Mouse (Mus musculus): Measurements from ENCODE around the gene Ascl2. TPM values are rescaled to one million over a fixed set of nuclear protein-coding genes. Genes with fewer than 3 reads are reported as not detected.

Gene Ascl2
- polyA plus RNA-seq, 1 experiment from 2014 or later = 0.61 TPM

DNA sequence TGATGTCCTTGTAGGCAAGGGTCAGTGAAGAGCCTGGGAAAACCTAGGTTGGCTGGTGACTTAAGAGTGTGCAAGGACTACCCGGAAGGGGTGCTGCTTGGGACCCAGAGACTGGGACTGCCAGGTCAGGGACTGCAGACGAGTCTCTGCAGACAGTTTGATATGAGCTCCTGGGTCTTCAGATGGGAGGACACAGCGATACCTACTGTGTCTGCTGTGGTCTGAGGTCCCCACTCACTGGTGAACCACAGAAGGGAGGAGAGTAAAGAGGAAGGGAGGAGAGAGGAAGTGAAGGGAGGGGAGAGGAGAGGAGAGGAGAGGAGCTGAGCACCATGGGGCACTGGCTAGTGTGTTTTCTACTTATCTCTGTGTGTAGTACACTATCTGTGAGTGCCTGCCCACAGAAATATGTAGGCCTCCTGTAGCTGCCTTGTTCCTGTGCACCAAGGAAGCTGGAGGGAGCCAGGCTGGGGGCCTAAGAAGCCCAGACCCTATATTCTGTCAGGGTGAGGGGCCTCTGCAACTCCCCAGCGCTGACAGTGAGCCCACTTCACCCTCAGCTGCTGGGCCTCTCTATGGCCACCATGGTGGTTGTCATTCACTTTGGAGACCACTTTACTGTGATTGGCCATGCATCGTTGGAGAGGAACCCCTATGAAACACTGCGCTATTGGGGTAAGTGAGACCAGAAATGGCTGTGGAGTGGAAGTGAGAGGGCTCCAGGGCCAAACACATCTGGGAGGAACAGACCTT, 36.5 kb upstream of the Ascl2 start:
- no peaks in the 10 kb centered on the region for H3K9me3 ChIP-seq (ENCODE audit: control insufficient read depth, low read length)
- no peak overlapping the region for H3K4me3 ChIP-seq (replicated peaks; ENCODE audit: low read depth, low read length)
- no peaks in the 10 kb centered on the region for H3K36me3 ChIP-seq (ENCODE audit: control insufficient read depth, insufficient read depth, low read length)
- H3K27me3 ChIP-seq (ENCODE audit: control insufficient read depth, insufficient read depth, low read length) = no peaks in the 10 kb centered on the region
- no peak overlapping the region for H3K27ac ChIP-seq (replicated peaks; ENCODE audit: low read depth, low read length)
- no peak overlapping the region for H3K9ac ChIP-seq (replicated peaks; ENCODE audit: low read length)
- no peak for ATAC-seq (ENCODE audit: low FRiP score, low TSS enrichment)
- H3K4me2 ChIP-seq (ENCODE audit: low read length) = no peak overlapping the region
- WGBS = 83% methylated on average over 6 of the region's 6 CpGs
- 0 out of 2 replicates have a peak, but pooled peaks cover 4% of the 10 kb centered on the region for H3K4me1 ChIP-seq (ENCODE audit: control insufficient read depth, insufficient read depth, low read length)
- no peak for DNase-seq

DNA sequence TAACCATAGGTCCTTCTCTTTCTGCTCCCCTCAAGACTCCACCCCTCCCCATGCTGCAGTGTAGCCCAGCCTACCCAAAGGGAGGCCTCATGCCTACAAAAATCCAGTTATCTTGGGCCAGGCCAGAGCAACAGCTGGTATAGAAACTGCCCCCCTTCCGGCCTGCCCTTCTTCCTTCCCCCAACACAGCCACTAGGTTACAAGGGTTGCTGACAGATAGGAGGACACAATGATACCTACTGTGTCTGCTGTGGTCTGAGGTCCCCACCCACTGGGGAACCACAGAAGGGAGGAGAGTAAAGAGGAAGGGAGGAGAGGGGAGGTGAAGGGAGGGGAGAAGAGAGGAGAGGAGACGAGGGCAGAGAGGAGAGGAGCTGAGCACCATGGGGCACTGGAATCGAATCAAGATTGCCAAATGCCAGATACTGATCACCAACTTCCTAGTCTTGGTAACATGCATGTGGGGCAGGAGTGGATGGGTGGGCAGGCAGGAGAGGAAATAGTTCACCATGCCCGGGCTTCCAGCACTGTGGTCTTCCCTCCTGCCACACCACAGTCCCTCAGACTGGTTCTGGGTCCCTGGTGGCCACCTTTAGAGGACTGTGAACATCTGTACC, 35.8 kb upstream of the Ascl2 start, which contains the start of gene Tspan32:
Gene Tspan32, plus strand, starts transcription at position 320 of the 617 bp plus-strand sequence.
- H3K4me1 ChIP-seq (ENCODE audit: control insufficient read depth, insufficient read depth, low read length) = 0 out of 2 replicates have a peak, but pooled peaks cover 4% of the 10 kb centered on the region
- ATAC-seq (ENCODE audit: low FRiP score, low TSS enrichment) (no peak), DNase-seq (no peak)
- H3K4me2 ChIP-seq (ENCODE audit: low read length) = no peak within 1 kb of the TSS
- H3K27me3 ChIP-seq (ENCODE audit: control insufficient read depth, insufficient read depth, low read length) = no peaks in the 10 kb centered on the region
- no peaks in the 10 kb centered on the region for H3K9me3 ChIP-seq (ENCODE audit: control insufficient read depth, low read length)
- H3K9ac ChIP-seq (replicated peaks; ENCODE audit: low read length) = no peak within 1 kb of the TSS
- H3K36me3 ChIP-seq (ENCODE audit: control insufficient read depth, insufficient read depth, low read length) = no peaks in the 10 kb centered on the region
- no peak within 1 kb of the TSS for H3K27ac ChIP-seq (replicated peaks; ENCODE audit: low read depth, low read length)
- 82% methylated on average over 4 of the region's 4 CpGs for WGBS
- H3K4me3 ChIP-seq (replicated peaks; ENCODE audit: low read depth, low read length) = no peak within 1 kb of the TSS

DNA sequence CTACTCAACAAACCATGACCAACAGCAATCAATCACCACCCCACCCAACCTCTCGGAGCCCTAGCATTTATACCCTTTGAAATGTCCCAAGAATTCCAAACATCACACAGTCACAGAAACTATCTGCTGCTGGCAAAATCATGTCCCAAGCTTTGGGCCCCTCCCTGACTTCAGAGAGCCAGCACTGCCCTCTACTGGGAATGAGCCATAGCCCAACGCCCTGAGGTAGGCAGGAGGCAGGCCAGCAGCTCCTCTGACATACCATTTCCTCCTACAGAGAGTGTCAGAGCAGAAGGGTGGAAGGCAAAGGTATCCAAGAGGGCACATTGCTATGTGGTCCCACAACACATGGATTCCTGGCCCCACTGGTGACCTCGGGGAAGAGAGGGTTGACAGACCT, 33.6 kb upstream of the Ascl2 start:
- ATAC-seq (ENCODE audit: low FRiP score, low TSS enrichment) (no peak), DNase-seq (no peak)
- no peaks in the 10 kb centered on the region for H3K27me3 ChIP-seq (ENCODE audit: control insufficient read depth, insufficient read depth, low read length)
- H3K4me2 ChIP-seq (ENCODE audit: low read length) = no peak overlapping the region
- no peaks in the 10 kb centered on the region for H3K36me3 ChIP-seq (ENCODE audit: control insufficient read depth, insufficient read depth, low read length)
- H3K4me1 ChIP-seq (ENCODE audit: control insufficient read depth, insufficient read depth, low read length) = no peaks in the 10 kb centered on the region
- H3K27ac ChIP-seq (replicated peaks; ENCODE audit: low read depth, low read length) = no peak overlapping the region
- 44% methylated on average over 3 of the region's 3 CpGs for WGBS
- no peak overlapping the region for H3K4me3 ChIP-seq (replicated peaks; ENCODE audit: low read depth, low read length)
- no peak overlapping the region for H3K9ac ChIP-seq (replicated peaks; ENCODE audit: low read length)
- H3K9me3 ChIP-seq (ENCODE audit: control insufficient read depth, low read length) = no peaks in the 10 kb centered on the region

DNA sequence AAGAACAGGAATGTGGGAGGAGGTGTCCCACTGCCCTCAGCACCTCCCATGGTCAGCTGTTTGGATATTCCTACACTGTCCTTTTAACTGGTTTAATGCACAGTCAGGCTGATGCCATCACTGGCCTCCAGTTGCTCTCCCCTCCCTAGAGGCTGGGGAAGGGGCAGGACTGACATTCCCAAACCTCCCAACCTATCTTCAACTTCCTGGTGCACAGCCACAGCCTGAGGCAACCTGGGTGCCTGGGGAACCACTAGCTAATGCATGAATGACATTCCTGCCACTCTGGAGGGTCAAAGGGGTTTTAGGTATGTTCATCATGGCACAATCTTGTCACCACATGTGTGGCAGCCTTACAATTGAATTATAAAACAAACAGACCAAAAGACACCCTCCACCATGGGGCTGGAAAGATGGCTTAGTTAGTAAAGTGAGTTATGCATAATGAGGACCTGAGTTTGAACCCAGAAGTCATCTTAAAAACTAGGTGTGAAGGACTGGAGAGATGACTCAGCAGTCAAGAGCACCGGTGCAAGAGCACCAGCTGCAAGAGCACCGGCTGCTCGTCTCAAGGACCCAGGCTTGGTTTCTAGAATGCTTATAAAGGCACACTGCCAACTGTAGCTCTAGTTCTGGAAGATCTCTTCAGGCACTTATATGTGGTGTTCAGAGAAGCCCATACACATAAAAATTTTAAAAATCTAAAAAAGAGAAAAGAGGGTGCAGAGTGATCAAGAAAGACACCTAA, 28.5 kb upstream of the Ascl2 start:
- Histone ChIP-seq H3K9ac (replicated peaks; ENCODE audit: low read length) (no peak overlapping the region), H3K4me1 (ENCODE audit: control insufficient read depth, insufficient read depth, low read length) (no peaks in the 10 kb centered on the region), H3K36me3 (ENCODE audit: control insufficient read depth, insufficient read depth, low read length) (no peaks in the 10 kb centered on the region), H3K9me3 (ENCODE audit: control insufficient read depth, low read length) (no peaks in the 10 kb centered on the region), H3K27me3 (ENCODE audit: control insufficient read depth, insufficient read depth, low read length) (no peaks in the 10 kb centered on the region), H3K4me3 (replicated peaks; ENCODE audit: low read depth, low read length) (no peak overlapping the region), H3K27ac (replicated peaks; ENCODE audit: low read depth, low read length) (no peak overlapping the region), H3K4me2 (ENCODE audit: low read length) (no peak overlapping the region)
- DNase-seq (no peak), ATAC-seq (ENCODE audit: low FRiP score, low TSS enrichment) (no peak)
- WGBS = 90% methylated on average over 3 of the region's 3 CpGs

DNA sequence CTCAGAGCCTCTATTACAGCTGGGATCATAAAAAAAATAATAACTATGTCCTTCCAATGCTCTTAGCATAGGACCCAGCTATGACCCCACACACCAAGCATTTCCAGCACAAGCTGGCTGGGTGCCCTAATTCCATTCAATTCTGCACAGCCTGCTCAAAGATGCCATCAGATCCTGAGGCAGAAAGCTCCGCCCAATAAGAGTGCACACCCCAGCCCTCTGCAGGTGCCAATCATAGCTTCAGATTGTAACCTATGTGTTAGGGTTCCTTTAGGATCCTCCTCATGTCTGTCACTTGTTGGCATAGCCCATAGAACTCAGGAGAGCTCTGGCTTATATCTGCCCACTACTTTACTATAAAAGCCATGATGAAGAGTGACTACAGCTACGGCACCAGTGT, 27.9 kb upstream of the Ascl2 start:
- Histone ChIP-seq H3K4me2 (ENCODE audit: low read length) (no peak overlapping the region), H3K4me3 (replicated peaks; ENCODE audit: low read depth, low read length) (no peak overlapping the region), H3K9me3 (ENCODE audit: control insufficient read depth, low read length) (no peaks in the 10 kb centered on the region), H3K36me3 (ENCODE audit: control insufficient read depth, insufficient read depth, low read length) (no peaks in the 10 kb centered on the region), H3K4me1 (ENCODE audit: control insufficient read depth, insufficient read depth, low read length) (no peaks in the 10 kb centered on the region), H3K9ac (replicated peaks; ENCODE audit: low read length) (no peak overlapping the region), H3K27me3 (ENCODE audit: control insufficient read depth, insufficient read depth, low read length) (no peaks in the 10 kb centered on the region), H3K27ac (replicated peaks; ENCODE audit: low read depth, low read length) (no peak overlapping the region)
- WGBS = 80% methylated on average over 2 of the region's 2 CpGs
- ATAC-seq (ENCODE audit: low FRiP score, low TSS enrichment) (no peak), DNase-seq (no peak)

DNA sequence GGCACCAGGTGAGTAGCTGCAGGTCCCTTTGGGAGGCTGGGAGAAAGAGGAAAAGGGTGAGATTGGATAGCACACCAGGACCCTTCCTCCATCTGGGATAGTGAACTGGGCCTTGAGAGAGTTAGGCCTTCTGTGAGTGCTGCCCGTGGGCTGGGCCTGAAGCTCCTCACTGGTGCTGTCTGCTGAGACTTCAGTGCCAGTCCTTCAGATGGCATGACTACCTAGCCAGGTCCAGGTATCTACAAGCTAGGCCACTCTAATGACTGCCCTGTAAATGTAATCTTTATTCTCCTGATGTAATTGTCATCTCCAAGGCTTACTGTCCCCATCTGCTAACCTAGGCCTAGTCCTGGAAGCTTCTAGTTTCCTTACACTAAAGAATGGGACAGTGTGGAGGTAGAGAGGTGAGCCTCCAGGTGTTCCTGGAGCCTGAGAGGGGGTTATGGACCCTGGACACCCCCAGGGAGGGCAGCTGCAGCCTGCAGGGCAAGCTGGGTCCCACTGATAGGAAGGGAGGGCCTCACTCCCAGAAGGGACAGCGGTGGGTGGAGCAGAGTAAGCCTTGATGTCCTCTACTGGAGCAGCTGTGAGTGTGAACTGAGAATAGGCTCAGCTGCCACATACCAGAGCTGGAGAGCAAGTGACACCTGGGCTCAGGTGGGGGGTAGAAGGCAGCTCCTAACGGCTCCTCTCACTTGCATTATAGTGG, 26.7 kb upstream of the Ascl2 start:
- Histone ChIP-seq H3K36me3 (ENCODE audit: control insufficient read depth, insufficient read depth, low read length) (no peaks in the 10 kb centered on the region), H3K9me3 (ENCODE audit: control insufficient read depth, low read length) (no peaks in the 10 kb centered on the region), H3K27ac (replicated peaks; ENCODE audit: low read depth, low read length) (no peak overlapping the region), H3K27me3 (ENCODE audit: control insufficient read depth, insufficient read depth, low read length) (no peaks in the 10 kb centered on the region), H3K4me1 (ENCODE audit: control insufficient read depth, insufficient read depth, low read length) (no peaks in the 10 kb centered on the region), H3K9ac (replicated peaks; ENCODE audit: low read length) (no peak overlapping the region), H3K4me2 (ENCODE audit: low read length) (no peak overlapping the region), H3K4me3 (replicated peaks; ENCODE audit: low read depth, low read length) (no peak overlapping the region)
- WGBS = 74% methylated on average over 3 of the region's 3 CpGs
- ATAC-seq (ENCODE audit: low FRiP score, low TSS enrichment) (no peak), DNase-seq (no peak)

DNA sequence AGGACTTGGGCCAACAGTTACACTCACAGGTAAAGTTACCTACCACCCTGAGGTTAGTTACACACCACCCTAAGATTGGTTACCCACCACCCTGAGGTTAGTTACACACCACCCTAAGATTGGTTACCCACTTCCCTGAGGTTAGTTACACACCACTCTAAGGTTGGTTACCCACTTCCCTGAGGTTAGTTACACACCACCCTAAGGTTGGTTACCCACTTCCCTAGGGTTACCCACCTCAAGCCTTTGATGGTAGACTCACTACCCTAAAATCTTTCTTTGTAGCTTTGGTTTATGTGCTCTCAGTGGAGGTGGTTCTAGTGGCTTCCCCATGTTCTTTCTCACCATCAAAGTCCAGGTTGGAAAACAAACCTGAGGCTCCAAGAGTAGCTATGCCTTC, 25.9 kb upstream of the Ascl2 start:
- no peak overlapping the region for H3K4me2 ChIP-seq (ENCODE audit: low read length)
- H3K9ac ChIP-seq (replicated peaks; ENCODE audit: low read length) = no peak overlapping the region
- H3K4me3 ChIP-seq (replicated peaks; ENCODE audit: low read depth, low read length) = no peak overlapping the region
- H3K36me3 ChIP-seq (ENCODE audit: control insufficient read depth, insufficient read depth, low read length) = no peaks in the 10 kb centered on the region
- DNase-seq (no peak), ATAC-seq (ENCODE audit: low FRiP score, low TSS enrichment) (no peak)
- no peaks in the 10 kb centered on the region for H3K9me3 ChIP-seq (ENCODE audit: control insufficient read depth, low read length)
- H3K4me1 ChIP-seq (ENCODE audit: control insufficient read depth, insufficient read depth, low read length) = no peaks in the 10 kb centered on the region
- no peaks in the 10 kb centered on the region for H3K27me3 ChIP-seq (ENCODE audit: control insufficient read depth, insufficient read depth, low read length)
- no peak overlapping the region for H3K27ac ChIP-seq (replicated peaks; ENCODE audit: low read depth, low read length)

DNA sequence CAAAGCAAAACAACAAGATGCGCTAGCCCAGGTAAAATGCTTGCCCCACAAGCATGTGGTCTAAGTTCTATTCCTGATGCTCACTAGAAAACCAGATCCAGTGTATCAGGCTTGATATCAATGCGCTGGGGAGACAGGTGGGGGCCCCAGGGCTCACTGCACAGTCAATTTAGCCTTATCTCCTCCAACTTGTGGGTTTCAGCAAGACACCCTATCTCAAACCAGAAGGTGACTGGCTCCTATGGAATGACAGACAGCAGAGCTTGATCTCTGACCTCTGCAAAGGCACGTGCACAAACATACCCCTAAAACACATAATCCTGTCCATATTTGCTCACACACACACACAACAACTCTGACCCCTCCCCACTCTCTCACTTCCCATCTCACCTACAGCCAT, 18.7 kb upstream of the Ascl2 start:
- Histone ChIP-seq H3K4me2 (ENCODE audit: low read length) (no peak overlapping the region), H3K4me3 (replicated peaks; ENCODE audit: low read depth, low read length) (no peak overlapping the region), H3K27ac (replicated peaks; ENCODE audit: low read depth, low read length) (no peak overlapping the region), H3K27me3 (ENCODE audit: control insufficient read depth, insufficient read depth, low read length) (no peaks in the 10 kb centered on the region), H3K36me3 (ENCODE audit: control insufficient read depth, insufficient read depth, low read length) (no peaks in the 10 kb centered on the region), H3K9ac (replicated peaks; ENCODE audit: low read length) (no peak overlapping the region), H3K4me1 (ENCODE audit: control insufficient read depth, insufficient read depth, low read length) (no peaks in the 10 kb centered on the region), H3K9me3 (ENCODE audit: control insufficient read depth, low read length) (no peaks in the 10 kb centered on the region)
- ATAC-seq (ENCODE audit: low FRiP score, low TSS enrichment) (no peak), DNase-seq (no peak)
- 80% methylated on average over 3 of the region's 3 CpGs for WGBS
